Mouse (Mus musculus): ENCODE measurements around the gene Trappc4. TPM values are rescaled to one million over a fixed set of nuclear protein-coding genes. Genes with fewer than 3 reads are reported as not detected.
"Not testable (repeated sequence)": the region's sequence is repeated elsewhere in the genome, so short reads cannot be mapped to it uniquely, and the experiment has no call there.

The Trappc4 gene
- polyA plus RNA-seq (2015; fragmentation: Nextera tagmentation; extraction: Ambion mirVana), result 324 and 343 TPM in 2 replicates

DNA sequence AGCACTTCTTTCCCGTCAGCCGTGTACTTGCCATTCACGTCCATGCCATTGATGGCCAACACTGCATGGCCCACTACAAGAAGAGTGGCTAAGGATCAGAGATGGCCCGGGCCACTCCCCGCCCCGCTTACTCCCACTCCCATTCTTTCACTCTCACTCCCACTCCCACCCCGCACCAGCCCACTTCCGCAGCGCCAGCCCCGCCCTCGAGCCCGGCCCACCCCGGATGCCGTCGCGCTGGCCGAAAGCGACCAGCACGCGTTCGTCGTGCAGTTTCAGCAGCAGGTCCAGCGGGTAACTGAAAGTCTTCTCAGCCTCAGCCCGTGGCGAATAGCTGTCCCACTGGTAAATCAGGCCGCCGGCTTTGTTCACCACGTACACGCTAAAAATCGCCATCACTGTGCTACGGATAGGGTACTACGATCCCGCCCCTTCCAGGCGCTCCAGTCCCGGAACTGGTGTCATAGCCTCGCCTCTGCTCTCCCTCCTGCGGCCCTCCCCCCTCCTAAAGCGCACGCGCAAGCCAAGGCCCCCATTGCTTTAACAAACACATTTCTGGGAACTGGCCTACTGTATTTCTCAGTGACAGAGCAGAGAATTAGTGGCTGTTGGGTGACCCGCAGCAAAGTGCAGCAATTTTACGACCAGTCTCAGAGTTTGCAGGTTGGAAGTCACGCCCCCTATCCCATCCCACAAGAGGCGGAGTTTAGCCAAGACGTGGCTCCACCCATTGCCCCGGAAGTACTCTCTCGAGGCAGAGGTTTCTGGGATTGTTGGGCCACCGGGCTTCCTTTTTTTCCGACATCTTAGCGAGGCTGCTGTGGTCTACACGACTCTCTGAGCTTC is at the start of gene Trappc4, which contains the start of gene Rps25:
TSS of gene Trappc4 (minus strand) at position 695 of the 846 bp plus-strand sequence.
TSS of gene Rps25 (plus strand) at position 234 of the 846 bp plus-strand sequence.
- Histone ChIP-seq H3K27me3 (no peaks in the 10 kb centered on the region), H3K36me3 (peaks cover 70% of the 10 kb centered on the region), H3K4me1 (replicated peaks) (peaks cover 35% of the 10 kb centered on the region), H3K4me3 (peak within 1 kb of the TSS; percentile 78), H3K9ac (peak within 1 kb of the TSS; percentile 85), H3K9me3 (no peaks in the 10 kb centered on the region), H3K27ac (replicated peaks) (peak within 1 kb of the TSS; percentile 97), H3K4me2 (peak within 1 kb of the TSS; percentile 86)
- under 1% methylated on average over 51 of the region's 51 CpGs for WGBS
- ATAC-seq (ENCODE audit: low read depth), result peak; percentile 97

DNA sequence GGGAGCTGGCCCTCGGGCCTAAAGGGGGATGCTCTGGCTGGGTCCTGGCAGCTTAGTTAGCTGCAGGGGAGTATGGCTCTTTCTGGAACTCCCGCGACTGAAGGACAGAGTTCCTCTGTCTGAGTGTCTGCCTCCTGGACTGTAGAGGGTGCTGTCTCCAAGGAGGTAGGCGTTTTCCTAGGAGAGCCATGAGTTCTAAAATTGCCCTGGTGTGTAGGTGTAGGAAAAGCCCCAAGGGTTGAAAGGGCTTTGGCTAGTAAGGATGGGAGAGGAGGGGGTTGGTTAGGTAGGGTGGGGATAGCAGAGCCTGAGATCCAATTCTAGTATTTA is 47.5 kb upstream of the Trappc4 start, which contains the start of gene Upk2:
TSS of gene Upk2 (minus strand) at position 86 of the 330 bp plus-strand sequence.
- Histone ChIP-seq H3K4me3 (no peak within 1 kb of the TSS), H3K4me1 (replicated peaks) (peaks cover 36% of the 10 kb centered on the region), H3K36me3 (no peaks in the 10 kb centered on the region), H3K9ac (peak within 1 kb of the TSS; percentile 38), H3K27ac (replicated peaks) (no peak within 1 kb of the TSS), H3K4me2 (no peak within 1 kb of the TSS), H3K27me3 (peaks cover 16% of the 10 kb centered on the region), H3K9me3 (no peaks in the 10 kb centered on the region)
- WGBS, result 21% methylated on average over 4 of the region's 4 CpGs
- no peak for ATAC-seq (ENCODE audit: low read depth)

DNA sequence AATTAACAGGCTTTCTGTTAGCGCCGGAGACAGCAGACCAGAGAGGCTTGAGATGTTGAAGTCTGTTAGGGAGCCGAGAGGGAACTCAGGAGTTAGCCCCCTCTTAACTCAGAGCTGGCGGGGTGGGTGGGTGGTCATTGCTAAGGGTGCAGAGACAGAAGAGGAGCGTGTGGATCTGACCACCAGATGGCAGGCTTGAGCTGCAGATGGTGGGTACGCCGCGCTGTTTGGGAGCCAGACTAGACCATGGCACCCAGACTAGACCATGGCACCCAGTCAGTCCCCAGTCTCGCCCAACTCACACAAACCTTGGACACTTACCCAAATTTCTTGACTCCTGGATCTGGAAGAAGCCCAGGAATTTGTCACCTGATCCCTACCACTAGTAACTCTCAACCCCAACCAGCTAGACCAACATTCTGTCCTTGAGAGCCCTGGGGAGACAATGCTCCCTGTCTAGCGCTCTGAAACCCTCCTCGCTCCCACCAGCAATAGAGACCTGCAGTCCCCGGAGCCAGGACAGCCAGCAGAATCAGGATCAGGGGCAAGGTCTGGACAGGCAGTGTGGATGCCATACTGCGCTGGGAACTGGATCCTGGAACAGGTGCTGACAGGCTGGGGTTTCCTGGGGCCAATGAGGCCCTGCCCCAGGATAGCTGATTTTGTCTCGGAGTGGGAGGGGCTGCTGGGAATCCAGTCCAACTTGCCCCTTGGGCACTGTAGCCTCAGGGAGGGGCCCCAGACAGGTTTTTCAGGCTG is 46.9 kb upstream of the Trappc4 start:
- no peak overlapping the region for H3K4me2 ChIP-seq
- H3K4me3 ChIP-seq, result no peak overlapping the region
- H3K9me3 ChIP-seq, result no peaks in the 10 kb centered on the region
- 9% methylated on average over 14 of the region's 14 CpGs for WGBS
- peak overlapping the region; percentile 38 for H3K9ac ChIP-seq
- peak; percentile 72 for ATAC-seq (ENCODE audit: low read depth)
- no peak overlapping the region for H3K27ac ChIP-seq (replicated peaks)
- no peaks in the 10 kb centered on the region for H3K36me3 ChIP-seq
- peaks cover 36% of the 10 kb centered on the region for H3K4me1 ChIP-seq (replicated peaks)
- H3K27me3 ChIP-seq, result peaks cover 16% of the 10 kb centered on the region

DNA sequence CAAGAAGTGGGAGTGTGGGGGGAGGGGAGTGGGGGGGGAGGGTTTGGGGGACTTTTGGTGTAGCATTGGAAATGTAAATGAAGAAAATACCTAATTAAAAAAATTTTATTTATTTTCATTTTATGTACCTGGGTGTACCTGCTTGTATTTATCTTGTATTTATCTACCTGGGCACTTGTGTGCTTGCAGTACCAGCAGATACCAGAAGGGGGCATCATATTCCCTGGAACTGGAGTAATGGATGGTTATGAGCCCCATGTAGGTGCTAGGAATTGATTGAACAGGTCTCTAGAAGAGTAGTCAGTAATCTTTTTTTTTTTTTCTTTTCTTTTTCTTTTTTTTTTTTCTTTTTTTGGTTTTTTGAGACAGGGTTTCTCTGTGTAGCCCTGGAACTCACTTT is 43.0 kb upstream of the Trappc4 start:
- ATAC-seq (ENCODE audit: low read depth), result no peak
- H3K27me3 ChIP-seq, result peaks cover 16% of the 10 kb centered on the region
- H3K9me3 ChIP-seq, result no peaks in the 10 kb centered on the region
- H3K4me3 ChIP-seq, result no peak overlapping the region
- no peak overlapping the region for H3K9ac ChIP-seq
- H3K36me3 ChIP-seq, result no peaks in the 10 kb centered on the region
- H3K4me2 ChIP-seq, result no peak overlapping the region
- H3K27ac ChIP-seq (replicated peaks), result no peak overlapping the region
- peaks cover 7% of the 10 kb centered on the region for H3K4me1 ChIP-seq (replicated peaks)

DNA sequence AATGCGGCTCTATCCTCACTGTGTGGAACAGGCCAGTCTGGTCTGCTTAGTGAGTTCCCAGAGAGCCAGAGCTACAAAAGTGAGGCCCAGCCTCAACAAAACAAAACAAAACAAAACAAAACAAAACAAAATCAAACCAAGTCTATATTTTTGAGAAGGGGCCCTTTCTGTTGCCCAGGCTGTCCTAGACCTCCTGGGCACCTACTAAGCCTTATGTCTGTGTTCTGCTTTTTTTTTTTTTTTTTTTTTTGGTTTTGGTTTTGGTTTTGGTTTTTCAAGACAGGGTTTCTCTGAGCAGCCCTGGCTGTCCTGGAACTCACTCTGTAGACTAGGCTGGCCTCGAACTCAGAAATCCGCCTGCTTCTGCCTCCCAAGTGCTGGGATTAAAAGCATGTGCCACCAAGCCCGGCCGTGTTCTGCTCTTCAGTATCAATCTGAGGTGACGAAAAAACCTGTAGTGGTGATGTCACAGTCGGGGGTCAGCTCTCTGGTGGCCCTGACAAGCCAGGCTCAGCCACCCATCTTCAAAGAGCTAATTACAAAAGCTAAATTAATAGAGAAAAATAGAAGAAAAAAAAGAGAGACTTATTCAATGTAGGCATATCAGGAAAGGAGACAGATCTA is 37.1 kb upstream of the Trappc4 start:
- H3K9me3 ChIP-seq; H3K27me3 ChIP-seq; H3K4me2 ChIP-seq; H3K36me3 ChIP-seq; ATAC-seq (ENCODE audit: low read depth); H3K27ac ChIP-seq (replicated peaks); H3K4me1 ChIP-seq (replicated peaks); H3K4me3 ChIP-seq; H3K9ac ChIP-seq: not testable (repeated sequence)
- 85% methylated on average over 7 of the region's 7 CpGs for WGBS

DNA sequence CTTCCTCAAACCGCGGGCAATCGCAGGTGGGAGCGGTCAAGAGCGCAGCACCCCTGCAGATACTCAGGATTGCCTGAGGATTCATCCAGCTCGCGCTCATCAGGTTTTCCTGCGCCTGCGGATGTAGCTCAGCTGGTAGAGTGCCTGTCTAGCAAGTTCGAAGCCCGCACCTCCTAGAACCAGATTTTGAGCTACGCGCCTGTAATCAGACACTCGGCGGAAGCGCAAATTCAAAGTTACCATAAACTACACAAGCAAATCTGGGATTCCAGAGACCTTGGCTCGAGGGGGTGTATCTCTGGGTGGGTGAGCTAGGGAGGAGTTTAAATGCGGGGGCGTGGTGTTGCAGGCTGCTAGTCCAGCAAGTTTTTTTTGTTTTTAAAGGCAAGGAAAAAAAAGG is 33.6 kb upstream of the Trappc4 start, which contains the start of gene Foxr1:
TSS of gene Foxr1 (minus strand) at position 176 of the 400 bp plus-strand sequence.
- H3K4me2 ChIP-seq, result no peak within 1 kb of the TSS
- no peaks in the 10 kb centered on the region for H3K36me3 ChIP-seq
- H3K9me3 ChIP-seq, result no peaks in the 10 kb centered on the region
- no peak for ATAC-seq (ENCODE audit: low read depth)
- H3K27ac ChIP-seq (replicated peaks), result no peak within 1 kb of the TSS
- 73% methylated on average over 19 of the region's 19 CpGs for WGBS
- H3K4me3 ChIP-seq, result no peak within 1 kb of the TSS
- H3K4me1 ChIP-seq (replicated peaks), result no peaks in the 10 kb centered on the region
- no peaks in the 10 kb centered on the region for H3K27me3 ChIP-seq
- H3K9ac ChIP-seq, result no peak within 1 kb of the TSS

DNA sequence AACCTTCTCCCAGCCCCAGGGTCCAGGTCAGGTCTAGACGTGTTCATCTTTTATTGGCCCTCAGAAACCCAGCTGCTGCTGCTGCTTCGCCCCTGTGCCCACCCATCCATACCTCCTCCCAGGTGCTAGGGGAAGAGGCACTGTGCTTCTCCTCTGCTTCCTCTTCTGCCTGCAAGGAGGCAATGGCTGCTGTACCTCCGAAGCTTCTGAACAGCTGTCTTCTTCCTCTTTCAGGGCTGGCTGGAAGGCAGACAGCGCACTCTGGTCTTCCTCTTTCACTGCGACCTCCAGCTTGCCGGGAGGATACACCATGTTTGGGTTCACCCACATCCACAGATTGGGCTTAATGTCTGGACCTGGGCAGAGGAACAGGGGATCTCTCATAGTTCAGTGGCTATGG is 28.3 kb upstream of the Trappc4 start:
- 79% methylated on average over 6 of the region's 6 CpGs for WGBS
- H3K4me1 ChIP-seq (replicated peaks), result peaks cover 3% of the 10 kb centered on the region
- no peak overlapping the region for H3K9ac ChIP-seq
- no peak overlapping the region for H3K4me2 ChIP-seq
- H3K27me3 ChIP-seq, result no peaks in the 10 kb centered on the region
- ATAC-seq (ENCODE audit: low read depth), result no peak
- H3K4me3 ChIP-seq, result no peak overlapping the region
- no peak overlapping the region for H3K27ac ChIP-seq (replicated peaks)
- no peaks in the 10 kb centered on the region for H3K9me3 ChIP-seq
- H3K36me3 ChIP-seq, result no peaks in the 10 kb centered on the region

DNA sequence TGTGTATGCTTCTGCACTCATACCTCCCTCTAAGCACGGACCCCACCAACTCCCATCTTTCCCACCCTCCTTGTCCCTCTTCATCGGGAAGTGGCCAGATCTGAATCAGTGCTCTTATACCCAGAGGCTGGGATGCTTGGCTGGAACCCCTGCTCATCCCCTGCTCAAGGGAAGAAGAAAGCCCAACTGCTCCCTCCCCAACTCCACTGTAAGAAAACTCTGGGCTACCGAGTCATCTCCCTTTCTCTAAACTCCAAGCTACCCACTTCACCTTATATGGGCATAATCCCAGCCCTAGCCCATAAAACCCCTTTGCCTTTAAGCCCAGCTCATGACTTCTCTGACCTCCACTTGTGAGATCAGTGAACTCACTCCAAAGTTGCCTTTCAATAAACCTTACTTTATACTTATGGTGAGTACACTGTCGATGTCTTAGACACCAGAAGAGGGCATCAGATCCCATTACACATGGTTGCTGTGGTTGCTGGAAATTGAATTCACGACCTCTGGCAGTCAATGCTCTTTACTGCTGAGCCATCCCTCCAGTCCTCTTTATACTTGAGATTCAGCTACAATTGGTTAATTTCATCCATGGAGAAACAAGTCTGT is 25.3 kb upstream of the Trappc4 start:
- ATAC-seq (ENCODE audit: low read depth), result no peak
- Histone ChIP-seq H3K27ac (replicated peaks) (no peak overlapping the region), H3K4me3 (no peak overlapping the region), H3K36me3 (no peaks in the 10 kb centered on the region), H3K27me3 (no peaks in the 10 kb centered on the region), H3K4me1 (replicated peaks) (peaks cover 3% of the 10 kb centered on the region), H3K9ac (no peak overlapping the region), H3K9me3 (no peaks in the 10 kb centered on the region), H3K4me2 (no peak overlapping the region)
- WGBS, result 52% methylated on average over 5 of the region's 5 CpGs

DNA sequence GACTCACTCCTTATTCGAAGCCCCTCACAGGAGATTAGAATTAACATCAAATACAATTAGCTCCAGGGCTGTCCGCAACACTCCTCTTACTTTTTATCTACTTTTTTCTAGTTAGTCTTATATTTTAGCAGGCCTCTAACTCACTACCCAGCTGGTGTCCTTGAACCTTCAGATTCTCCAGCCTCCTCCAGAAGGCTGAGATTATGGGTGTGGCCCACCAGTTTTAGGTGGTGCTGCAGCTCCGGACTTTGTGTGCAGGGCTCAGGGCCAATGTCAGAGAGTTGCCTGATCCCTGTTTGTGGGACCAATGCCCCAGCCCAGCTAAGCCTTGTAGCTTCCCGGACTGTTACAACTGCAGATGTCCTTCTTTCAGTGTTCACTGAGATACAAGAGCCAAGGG is 16.2 kb upstream of the Trappc4 start:
- Histone ChIP-seq H3K27ac (replicated peaks) (no peak overlapping the region), H3K4me1 (replicated peaks) (peaks cover 4% of the 10 kb centered on the region; the same call in 1 of the 2 replicates)
- 98% methylated on average over 4 of the region's 4 CpGs for WGBS

DNA sequence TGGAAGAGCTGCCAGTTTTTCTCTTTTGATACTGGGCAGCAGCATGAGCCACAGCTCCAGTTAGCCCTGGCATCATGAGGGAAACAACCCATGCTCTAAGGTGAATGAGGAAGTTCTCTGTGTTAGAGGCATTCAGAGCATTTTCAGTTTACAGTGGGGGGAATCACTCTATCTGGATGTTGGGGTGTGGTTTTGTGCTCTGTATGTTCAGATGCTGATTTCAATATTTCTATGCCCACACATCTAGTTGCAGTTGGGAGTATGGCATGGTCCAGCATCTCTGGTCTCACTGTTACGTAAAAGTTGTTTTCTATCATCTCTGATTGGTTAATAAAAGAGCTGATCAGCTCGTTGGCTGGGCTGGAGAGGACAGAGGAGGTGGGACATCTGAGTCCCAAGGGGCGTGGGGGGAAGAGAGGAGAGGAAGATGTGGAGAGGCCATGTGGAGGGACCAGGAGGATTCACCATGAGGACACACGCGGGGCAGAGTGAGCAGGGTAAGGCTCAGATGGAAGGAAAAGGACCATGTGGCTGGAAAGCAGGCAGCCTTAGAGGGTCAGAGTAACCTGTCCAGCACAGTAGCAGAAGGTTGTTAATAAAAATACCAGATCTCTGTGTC is 13.0 kb upstream of the Trappc4 start:
- Histone ChIP-seq H3K4me2 (no peak overlapping the region), H3K27me3 (no peaks in the 10 kb centered on the region), H3K27ac (replicated peaks) (no peak overlapping the region), H3K4me3 (no peak overlapping the region), H3K36me3 (peaks cover 8% of the 10 kb centered on the region; the same call in 1 of the 2 replicates), H3K9ac (no peak overlapping the region), H3K9me3 (no peaks in the 10 kb centered on the region), H3K4me1 (replicated peaks) (peaks cover 22% of the 10 kb centered on the region)
- WGBS, result 76% methylated on average over 5 of the region's 5 CpGs
- ATAC-seq (ENCODE audit: low read depth), result no peak

More for the DNA sequence above, 16.2 kb upstream of the Trappc4 start:
- Histone ChIP-seq H3K9ac (no peak overlapping the region), H3K36me3 (no peaks in the 10 kb centered on the region), H3K9me3 (no peaks in the 10 kb centered on the region), H3K4me2 (no peak overlapping the region), H3K27me3 (no peaks in the 10 kb centered on the region), H3K4me3 (no peak overlapping the region)
- ATAC-seq (ENCODE audit: low read depth), result no peak

DNA sequence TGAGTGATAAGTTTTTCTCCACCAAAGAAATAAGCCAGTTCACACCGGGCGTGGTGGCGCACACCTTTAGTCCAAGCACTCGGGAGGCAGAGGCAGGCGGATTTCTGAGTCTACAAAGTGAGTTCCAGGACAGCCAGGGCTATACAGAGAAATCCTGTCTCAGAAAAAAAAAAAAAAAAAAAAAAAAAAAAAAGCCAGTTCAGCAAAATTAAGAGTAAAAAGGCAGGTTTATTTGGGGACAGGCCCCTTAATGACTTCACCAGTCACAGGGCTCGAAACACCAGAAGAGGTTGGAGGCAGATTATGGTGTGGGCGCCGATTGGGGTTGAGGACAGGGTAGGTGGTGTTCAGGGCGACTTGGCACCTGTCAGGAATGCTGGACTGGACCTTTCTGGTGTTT is 12.3 kb upstream of the Trappc4 start:
- not testable (repeated sequence) for H3K27me3 ChIP-seq; H3K9ac ChIP-seq; H3K27ac ChIP-seq (replicated peaks); H3K9me3 ChIP-seq; ATAC-seq (ENCODE audit: low read depth); H3K4me3 ChIP-seq; H3K4me2 ChIP-seq
- WGBS, result 91% methylated on average over 9 of the region's 9 CpGs
- Histone ChIP-seq H3K4me1 (replicated peaks) (peaks cover 22% of the 10 kb centered on the region), H3K36me3 (peaks cover 12% of the 10 kb centered on the region; the same call in 1 of the 2 replicates)
